8 mouse cellular contexts compared by ENCODE assay signal in genomic region chr1:34842389-34842861, GRCm38 (mm10). TPM values are rescaled to one million over a fixed set of nuclear protein-coding genes. Genes with fewer than 3 reads are reported as not detected.
DNase-seq lines count a peak whose midpoint lies in the region; ATAC-seq lines count a peak whose summit lies in the region.

No protein-coding gene starts in this region.

- H3K9me3 ChIP-seq in erythroblast, embryonic 14.5 days (ENCODE audit: control insufficient read depth, low read length), result no peaks in the 10 kb centered on the region
- no peaks in the 10 kb centered on the region for H3K9me3 ChIP-seq in hindbrain, embryonic 14.5 days (ENCODE audit: control insufficient read depth, low read length)
- H3K9me3 ChIP-seq in liver, embryonic 15.5 days (replicated peaks), result no peaks in the 10 kb centered on the region
- no peaks in the 10 kb centered on the region for H3K9me3 ChIP-seq in neural tube, embryonic 13.5 days

- H3K27ac ChIP-seq in hindbrain, embryonic 14.5 days, result peak overlapping the region; percentile 98
- peak overlapping the region; percentile 88 for H3K27ac ChIP-seq in liver, embryonic 15.5 days (replicated peaks)
- peak overlapping the region; percentile 99 for H3K27ac ChIP-seq in neural tube, embryonic 13.5 days (replicated peaks)

- peak overlapping the region; percentile 80 for H3K4me2 ChIP-seq in hindbrain, embryonic 14.5 days (replicated peaks)
- peak overlapping the region; percentile 77 for H3K4me2 ChIP-seq in liver, embryonic 15.5 days
- peak overlapping the region; percentile 97 for H3K4me2 ChIP-seq in neural tube, embryonic 13.5 days

- peak overlapping the region; percentile 73 for H3K9ac ChIP-seq in hindbrain, embryonic 14.5 days
- H3K9ac ChIP-seq in liver, embryonic 15.5 days, result peak overlapping the region; percentile 84
- peak overlapping the region; percentile 92 for H3K9ac ChIP-seq in neural tube, embryonic 13.5 days

- intact Hi-C loops in left cerebral cortex, postnatal 4 days (cut with DNase I), result no loop called here
- intact Hi-C loops in left cerebral cortex, postnatal 36 days (cut with DNase I), result loop anchor here (2.0 kb wide), 1 partner anchor 40 kb away; no protein-coding TSS in a partner anchor

- ATAC-seq in hindbrain, embryonic 14.5 days (ENCODE audit: low FRiP score), result peak; percentile 91
- ATAC-seq in liver, embryonic 15.5 days (ENCODE audit: insufficient read depth), result peak; percentile 89
- ATAC-seq in neural tube, embryonic 13.5 days (ENCODE audit: low read depth), result peak; percentile 89

- peak overlapping the region; percentile 86 for H3K4me3 ChIP-seq in erythroblast, embryonic 14.5 days (replicated peaks)
- H3K4me3 ChIP-seq in hindbrain, embryonic 14.5 days (replicated peaks; ENCODE audit: low read length), result peak overlapping the region; percentile 55
- H3K4me3 ChIP-seq in liver, embryonic 15.5 days (replicated peaks), result peak overlapping the region; percentile 83
- peak overlapping the region; percentile 80 for H3K4me3 ChIP-seq in neural tube, embryonic 13.5 days

- H3K36me3 ChIP-seq in erythroblast, embryonic 14.5 days (ENCODE audit: control insufficient read depth), result peaks cover 16% of the 10 kb centered on the region
- 0 out of 2 replicates have a peak, but pooled peaks cover under 1% of the 10 kb centered on the region for H3K36me3 ChIP-seq in hindbrain, embryonic 14.5 days (replicated peaks; ENCODE audit: control insufficient read depth, insufficient read depth)
- H3K36me3 ChIP-seq in liver, embryonic 15.5 days (replicated peaks), result no peaks in the 10 kb centered on the region
- H3K36me3 ChIP-seq in neural tube, embryonic 13.5 days, result no peaks in the 10 kb centered on the region

- H3K27me3 ChIP-seq in erythroblast, embryonic 14.5 days (ENCODE audit: control insufficient read depth), result no peaks in the 10 kb centered on the region
- H3K27me3 ChIP-seq in hindbrain, embryonic 14.5 days (ENCODE audit: control insufficient read depth, insufficient read depth, low read length), result no peaks in the 10 kb centered on the region
- H3K27me3 ChIP-seq in liver, embryonic 15.5 days, result no peaks in the 10 kb centered on the region
- no peaks in the 10 kb centered on the region for H3K27me3 ChIP-seq in neural tube, embryonic 13.5 days

- DNase-seq in left cerebral cortex, postnatal 4 days, result peak; percentile 57
- DNase-seq in left cerebral cortex, adult 11 months (ENCODE audit: low spot score), result no peak
- peak; percentile 64 for DNase-seq in adrenal gland, postnatal 25 days
- DNase-seq in hindbrain, embryonic 14.5 days (ENCODE audit: low spot score), result peak; percentile 66
- DNase-seq in left cerebral cortex, postnatal 36 days (ENCODE audit: low spot score in 2 of 2), result no peak

- peaks cover 47% of the 10 kb centered on the region for H3K4me1 ChIP-seq in erythroblast, embryonic 14.5 days (ENCODE audit: control insufficient read depth)
- H3K4me1 ChIP-seq in hindbrain, embryonic 14.5 days (replicated peaks; ENCODE audit: control insufficient read depth, insufficient read depth, low read length), result peaks cover 32% of the 10 kb centered on the region
- peaks cover 48% of the 10 kb centered on the region for H3K4me1 ChIP-seq in liver, embryonic 15.5 days (replicated peaks)
- peaks cover 46% of the 10 kb centered on the region for H3K4me1 ChIP-seq in neural tube, embryonic 13.5 days (replicated peaks)

- WGBS in hindbrain, embryonic 14.5 days, result 1% methylated on average over 47 of the region's 51 CpGs
- WGBS in liver, embryonic 15.5 days (ENCODE audit: insufficient replicate concordance), result under 1% methylated on average over 51 of the region's 51 CpGs
- WGBS in neural tube, embryonic 13.5 days, result under 1% methylated on average over 50 of the region's 51 CpGs

RNA-seq across cellular contexts. Expression of gene Fam168b, which starts 0.4 kb away (rescaled TPM):
- total RNA-seq in left cerebral cortex, postnatal 4 days (2021), result 100 to 1,000 TPM; 251 to 255 TPM
- total RNA-seq in adrenal gland, postnatal 25 days (2021), result 118 and 144 TPM in 2 replicates
- polyA plus RNA-seq in erythroblast, embryonic 14.5 days (2012), result 5.2 and 5.4 TPM in 2 replicates
- 114 and 129 TPM in 2 replicates for polyA plus RNA-seq in hindbrain, embryonic 14.5 days (2014; fragmentation: Nextera tagmentation; extraction: Ambion mirVana)
- 15.1 and 17.7 TPM in 2 replicates for polyA plus RNA-seq in liver, embryonic 15.5 days (2015; fragmentation: Nextera tagmentation; extraction: Ambion mirVana)
- polyA plus RNA-seq in neural tube, embryonic 13.5 days (2015; fragmentation: Nextera tagmentation; extraction: Ambion mirVana), result 127 and 131 TPM in 2 replicates
- total RNA-seq in left cerebral cortex, postnatal 36 days (2021), result 100 to 1,000 TPM; 247 to 252 TPM

RNA-seq across cellular contexts. Expression of gene Plekhb2, which starts 7.4 kb away (rescaled TPM):
- 100 to 1,000 TPM; 125 to 130 TPM for total RNA-seq in left cerebral cortex, postnatal 4 days (2021)
- 115 and 177 TPM in 2 replicates for total RNA-seq in adrenal gland, postnatal 25 days (2021)
- 0.05 and 0.08 TPM in 2 replicates for polyA plus RNA-seq in erythroblast, embryonic 14.5 days (2012)
- polyA plus RNA-seq in hindbrain, embryonic 14.5 days (2014; fragmentation: Nextera tagmentation; extraction: Ambion mirVana), result 75.0 and 85.6 TPM in 2 replicates
- 9.1 and 10.3 TPM in 2 replicates for polyA plus RNA-seq in liver, embryonic 15.5 days (2015; fragmentation: Nextera tagmentation; extraction: Ambion mirVana)
- 74.2 and 86.4 TPM in 2 replicates for polyA plus RNA-seq in neural tube, embryonic 13.5 days (2015; fragmentation: Nextera tagmentation; extraction: Ambion mirVana)
- 100 to 1,000 TPM; 246 to 270 TPM for total RNA-seq in left cerebral cortex, postnatal 36 days (2021)

Comparison
In these comparisons a context has a peak if more than half of its experiments do, and no peak if none do; other contexts are left out.
1. DNase-seq: peak in left cerebral cortex, postnatal 4 days (single experiment), adrenal gland, postnatal 25 days (single experiment) and hindbrain, embryonic 14.5 days (single experiment); none in left cerebral cortex, adult 11 months (single experiment) and left cerebral cortex, postnatal 36 days (0 of 2).
2. Peak in every context shown above with its lines, with median percentiles within 50 percentile points of each other: H3K4me3 ChIP-seq, ATAC-seq, H3K27ac ChIP-seq, H3K4me2 ChIP-seq and H3K9ac ChIP-seq.